Mouse (Mus musculus) liver, adult (tissue): Measurements from ENCODE around the gene Pin4.

Experiments used
- GATA4 ChIP-seq: IDR thresholded peaks from 2 replicates; pipeline ENCODE4 v1.6.1; 2014; ENCODE audit warnings: mild to moderate bottlenecking, low read length; ENCODE audit not compliant: insufficient replicate concordance

The Pin4 gene

DNA sequence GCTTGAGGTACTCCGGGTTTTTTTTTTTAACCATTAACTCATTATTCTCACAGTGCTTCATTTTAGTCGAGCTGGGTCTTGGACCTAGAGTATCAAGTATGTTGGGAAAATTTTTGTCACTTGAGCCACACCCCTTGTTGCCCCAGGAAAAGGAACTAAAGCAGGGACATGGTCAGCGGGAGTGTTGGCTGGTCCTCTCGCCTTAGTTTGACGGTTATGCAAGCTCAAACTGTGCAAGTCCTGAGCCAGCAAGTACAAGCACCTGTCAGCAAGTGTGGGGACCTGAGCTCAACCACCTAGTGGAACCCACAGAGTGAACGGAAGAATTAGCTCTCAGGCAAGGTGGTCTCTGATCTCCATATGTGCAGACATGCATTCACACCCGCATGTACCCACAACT is 17.4 kb upstream of the Pin4 start:
- no peak for TF ChIP-seq GATA4

DNA sequence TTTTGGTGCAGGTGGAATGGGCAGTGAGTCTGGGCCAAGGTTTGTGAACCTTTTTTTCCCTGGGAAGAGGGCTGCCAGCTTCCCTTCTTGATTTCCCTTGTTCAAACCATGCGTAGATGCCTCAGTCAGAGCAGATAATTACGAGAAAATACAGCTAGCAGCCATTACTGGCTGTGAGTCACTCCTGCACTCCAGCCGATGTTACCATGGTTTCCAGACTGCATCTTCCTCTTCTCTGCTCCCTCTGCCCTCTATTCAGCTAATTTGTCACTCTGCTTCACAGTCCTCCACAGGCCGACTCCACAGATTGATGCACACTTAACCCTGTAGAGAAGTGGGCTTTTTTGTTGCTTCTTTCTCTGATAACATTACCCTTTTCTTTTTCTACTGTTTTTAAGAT is 3.6 kb upstream of the Pin4 start:
- TF ChIP-seq GATA4, result no peak

DNA sequence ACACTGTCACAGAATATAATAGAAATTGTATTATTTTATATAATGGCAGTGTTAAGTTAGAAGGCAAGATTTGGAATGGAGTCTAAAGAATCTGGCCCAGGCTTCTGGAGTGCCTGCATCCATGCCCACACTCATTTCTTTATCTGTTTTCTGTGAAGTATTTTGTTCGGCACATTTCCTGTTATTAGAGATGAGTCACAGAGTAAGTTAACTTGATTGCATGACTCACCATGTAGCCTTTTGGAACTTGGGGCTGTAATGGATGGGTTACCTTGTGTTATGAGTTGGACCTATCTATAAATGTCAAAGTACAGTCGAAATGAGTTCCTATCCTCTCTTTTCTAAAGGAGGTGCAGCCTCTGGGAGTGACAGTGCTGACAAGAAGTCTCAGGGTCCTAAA is 2.1 kb downstream of the Pin4 start:
- TF ChIP-seq GATA4, result no peak

DNA sequence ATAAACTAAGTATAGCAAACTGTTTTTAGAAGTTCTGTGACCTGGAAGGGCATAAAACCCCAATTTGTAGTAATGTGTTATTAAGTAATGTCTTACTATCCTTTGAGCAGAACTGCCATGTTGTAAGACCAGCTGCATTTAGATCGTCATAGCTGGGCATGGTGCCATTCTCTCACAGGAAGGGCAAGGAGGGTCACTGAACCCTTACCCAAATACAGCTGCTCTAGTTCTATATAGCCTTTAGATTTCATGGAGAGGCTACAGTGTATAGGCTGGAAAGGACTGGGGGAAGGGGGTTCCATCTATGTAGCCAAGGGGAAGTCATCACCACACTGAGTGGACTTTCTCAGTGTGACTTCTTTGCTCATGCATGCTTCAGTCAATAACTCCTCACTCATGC is 21.9 kb downstream of the Pin4 start:
- TF ChIP-seq GATA4, result no peak

- TF ChIP-seq GATA4, result no peak
Observed at GRCm38 (mm10) chrX:102156618-102157422, 37.6 kb downstream of the Pin4 start, which contains the start of gene Ercc6l. Gene Ercc6l, minus strand, starts transcription at chrX:102157091.

GRCm38 (mm10) chrX:102157423-102157791 is 38.2 kb downstream of the Pin4 start:
- TF ChIP-seq GATA4, result no peak

DNA sequence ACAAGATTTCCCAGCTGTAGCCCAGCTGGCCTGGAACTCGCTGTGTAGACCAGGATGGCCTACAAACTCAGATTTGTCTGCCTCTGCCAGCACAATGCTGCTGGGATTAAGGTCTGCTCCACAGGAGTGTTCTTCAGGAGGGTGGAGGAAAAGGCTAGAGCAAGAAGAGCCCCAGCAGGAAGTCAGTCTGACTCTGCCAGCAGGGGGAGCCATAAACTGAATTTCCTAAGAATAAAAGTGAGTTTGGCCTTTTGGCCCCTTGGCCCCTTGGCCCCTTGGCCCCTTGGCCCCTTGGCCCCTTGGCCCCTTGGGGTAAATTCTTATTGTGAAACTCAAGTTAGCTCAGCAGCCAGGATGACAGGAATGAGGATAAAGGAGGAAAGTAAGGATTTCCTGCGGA is 40.5 kb downstream of the Pin4 start:
- TF ChIP-seq GATA4, result no peak

GRCm38 (mm10) chrX:102160528-102160927 is 41.3 kb downstream of the Pin4 start:
- TF ChIP-seq GATA4, result no peak

DNA sequence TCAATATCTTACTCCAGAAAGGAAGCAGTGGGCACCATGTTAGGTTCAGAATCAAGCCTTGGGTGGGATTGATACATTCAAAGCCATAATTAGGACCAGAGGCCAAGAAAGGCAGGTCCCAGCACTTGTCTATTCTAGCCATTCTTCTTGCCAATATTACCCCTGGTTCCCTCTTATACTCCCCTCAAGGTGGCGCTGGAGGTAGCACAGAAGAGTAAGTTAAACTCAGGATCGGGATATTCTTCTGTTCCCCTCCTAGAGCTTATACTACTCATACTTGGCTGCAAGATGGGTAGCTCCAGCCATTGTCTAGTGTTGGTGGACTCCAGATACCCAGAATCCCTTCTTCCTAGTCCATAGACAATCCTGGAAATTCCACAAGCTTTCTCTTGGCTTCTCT is 43.8 kb downstream of the Pin4 start:
- no peak for TF ChIP-seq GATA4

- no peak for TF ChIP-seq GATA4
Observed at GRCm38 (mm10) chrX:102163529-102163928, 44.3 kb downstream of the Pin4 start.

DNA sequence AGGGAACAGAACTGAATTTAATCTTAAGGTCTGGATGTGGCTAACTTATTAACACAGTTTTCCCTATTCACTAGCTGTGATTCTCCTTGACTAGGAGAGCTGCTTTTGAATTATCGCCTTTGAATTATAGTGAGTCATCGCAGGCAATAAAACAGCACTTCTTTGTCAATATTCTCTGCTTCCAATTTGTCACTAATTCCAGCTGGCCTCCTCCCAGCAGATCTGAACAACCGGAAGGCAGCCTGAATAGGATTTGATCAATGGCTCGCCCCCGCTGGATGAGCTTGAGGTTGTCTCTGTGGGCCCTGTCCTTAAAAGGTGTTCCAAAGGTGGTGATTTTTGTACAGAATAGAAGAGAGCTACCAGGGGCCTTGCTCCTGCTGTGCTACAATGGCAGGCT is 47.3 kb downstream of the Pin4 start:
- no peak for TF ChIP-seq GATA4

DNA sequence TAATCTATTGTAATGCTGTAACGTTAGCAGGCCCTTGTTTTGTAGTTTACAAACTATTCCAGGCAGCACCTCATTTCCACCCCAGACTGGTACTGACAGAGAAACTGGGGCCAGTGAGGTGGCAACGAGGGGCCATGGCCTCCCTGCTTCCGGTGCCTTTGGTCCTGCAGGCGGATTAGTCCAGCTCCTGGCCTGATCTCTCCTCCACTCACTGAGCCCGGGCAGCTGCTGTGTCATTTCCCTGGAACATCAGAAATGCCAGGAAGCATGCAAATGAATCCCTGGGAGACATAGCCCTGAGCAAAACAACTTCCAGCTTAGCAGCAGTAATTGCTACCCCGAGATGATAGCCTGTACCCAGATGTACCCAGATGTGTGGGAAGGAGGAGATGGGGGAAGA is 47.7 kb downstream of the Pin4 start:
- TF ChIP-seq GATA4, result no peak

- no peak for TF ChIP-seq GATA4
Observed at GRCm38 (mm10) chrX:102169724-102170123, 50.5 kb downstream of the Pin4 start.

GRCm38 (mm10) chrX:102170135-102170534 is 50.9 kb downstream of the Pin4 start:
- no peak for TF ChIP-seq GATA4

DNA sequence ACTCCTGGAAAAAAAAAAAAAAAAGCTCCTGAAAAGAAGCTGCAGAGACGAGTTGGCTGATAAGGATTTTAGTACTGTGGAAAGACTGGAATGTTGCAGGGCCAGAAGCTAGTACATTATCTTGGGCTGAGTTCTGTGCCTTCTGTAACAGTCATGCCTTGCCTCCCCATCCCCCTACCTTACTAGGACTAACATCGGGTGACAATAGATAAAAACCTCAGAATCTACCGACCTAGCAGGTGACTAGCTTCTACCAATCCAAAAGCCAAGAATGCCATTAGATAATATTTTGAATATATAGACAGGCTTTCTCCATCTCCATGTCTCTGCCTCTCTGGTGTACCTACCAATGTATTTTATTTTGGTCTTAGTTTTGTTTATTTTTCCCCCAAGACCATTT is 51.7 kb downstream of the Pin4 start:
- no peak for TF ChIP-seq GATA4

- TF ChIP-seq GATA4, result no peak
Observed at GRCm38 (mm10) chrX:102175538-102176287, 56.5 kb downstream of the Pin4 start.
